Mouse (Mus musculus): ENCODE measurements around the gene Gdf11. TPM values are rescaled to one million over a fixed set of nuclear protein-coding genes. Genes with fewer than 3 reads are reported as not detected.
A peak's percentile ranks its signal among the peaks of the same experiment; 100 is the strongest.

Gdf11 gene
- polyA plus RNA-seq, 1 experiment from 2014 or later: 62.3 TPM

- no peak for ATAC-seq
- no peak for TF ChIP-seq CTCF (IDR thresholded peaks at IDR 0.05)
- ChIA-PET POLR2A (interaction anchor here (0.6 to 3.1 kb wide), 6 partner anchors 9 to 65 kb away, joined by 3 to 16 read pairs (median 6); partner anchors contain the start of gene Rdh5), CTCF (interaction anchor here (0.7 to 5.1 kb wide), 14 partner anchors 9 to 72 kb away, joined by 3 to 48 read pairs (median 6); partner anchors contain the start of genes Bloc1s1, Cd63, Mettl7b and Rdh5)
- DNase-seq (ENCODE audit: low read depth, low spot score): no peak
- in situ Hi-C loops (cut with MboI; ENCODE audit: low pct_unique_long_range_greater_than_20kb): loop anchor here (25.0 kb wide), 1 partner anchor 1250 kb away; the partner anchor contains the start of genes Nab2 and Nemp1
- no peaks in the 10 kb centered on the region for H3K27me3 ChIP-seq
These were observed 21.3 kb upstream of the Gdf11 start for GRCm38 (mm10) chr10:128912791-128913190.

DNA sequence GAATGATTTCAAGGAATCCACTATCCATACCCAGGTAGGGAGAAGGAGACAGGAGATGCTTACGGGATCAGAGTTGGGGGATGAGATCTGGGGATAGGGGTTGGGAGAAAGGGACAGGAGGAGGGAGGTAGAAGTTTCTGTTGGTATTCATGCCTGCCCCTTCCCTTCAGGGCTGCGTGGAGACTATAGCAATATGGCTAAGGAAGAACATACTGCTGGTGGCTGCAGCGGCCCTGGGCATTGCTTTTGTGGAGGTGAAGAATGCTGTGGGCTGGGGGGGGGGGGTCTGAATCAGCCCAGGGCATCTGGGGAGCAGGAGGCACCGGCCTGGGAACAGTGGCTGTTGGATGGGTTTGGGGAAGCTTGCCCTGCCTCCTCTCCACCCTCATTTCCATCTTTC is 20.8 kb upstream of the Gdf11 start:
- DNase-seq (ENCODE audit: low read depth, low spot score) (no peak), ATAC-seq (no peak)
- ChIA-PET CTCF (interaction anchor here (1.4 to 2.2 kb wide), 7 partner anchors 10 to 65 kb away, joined by 3 to 12 read pairs (median 8); partner anchors contain the start of genes Bloc1s1 and Rdh5), POLR2A (interaction anchor here (1.1 to 3.1 kb wide), 2 partner anchors 9 to 11 kb away, joined by 3 to 16 read pairs; partner anchors contain the start of gene Rdh5)
- no peak for TF ChIP-seq CTCF (IDR thresholded peaks at IDR 0.05)
- no peaks in the 10 kb centered on the region for H3K27me3 ChIP-seq
- in situ Hi-C loops (cut with MboI; ENCODE audit: low pct_unique_long_range_greater_than_20kb): loop anchor here (25.0 kb wide), 1 partner anchor 1250 kb away; the partner anchor contains the start of genes Nab2 and Nemp1

GRCm38 (mm10) chr10:128911430-128911829 is 19.9 kb upstream of the Gdf11 start:
- ChIA-PET CTCF (interaction anchor here (1.5 to 1.6 kb wide), 2 partner anchors 10 to 34 kb away, joined by 4 to 5 read pairs; no protein-coding TSS in a partner anchor), POLR2A (interaction anchor here (0.7 to 3.1 kb wide), 3 partner anchors 10 to 20 kb away, joined by 3 to 16 read pairs (median 3); no protein-coding TSS in a partner anchor)
- in situ Hi-C loops (cut with MboI; ENCODE audit: low pct_unique_long_range_greater_than_20kb): loop anchor here (25.0 kb wide), 1 partner anchor 1249 kb away; the partner anchor contains the start of genes Nab2 and Nemp1
- no peak for TF ChIP-seq CTCF (IDR thresholded peaks at IDR 0.05)
- ATAC-seq (no peak), DNase-seq (ENCODE audit: low read depth, low spot score) (no peak)
- H3K27me3 ChIP-seq: no peaks in the 10 kb centered on the region

DNA sequence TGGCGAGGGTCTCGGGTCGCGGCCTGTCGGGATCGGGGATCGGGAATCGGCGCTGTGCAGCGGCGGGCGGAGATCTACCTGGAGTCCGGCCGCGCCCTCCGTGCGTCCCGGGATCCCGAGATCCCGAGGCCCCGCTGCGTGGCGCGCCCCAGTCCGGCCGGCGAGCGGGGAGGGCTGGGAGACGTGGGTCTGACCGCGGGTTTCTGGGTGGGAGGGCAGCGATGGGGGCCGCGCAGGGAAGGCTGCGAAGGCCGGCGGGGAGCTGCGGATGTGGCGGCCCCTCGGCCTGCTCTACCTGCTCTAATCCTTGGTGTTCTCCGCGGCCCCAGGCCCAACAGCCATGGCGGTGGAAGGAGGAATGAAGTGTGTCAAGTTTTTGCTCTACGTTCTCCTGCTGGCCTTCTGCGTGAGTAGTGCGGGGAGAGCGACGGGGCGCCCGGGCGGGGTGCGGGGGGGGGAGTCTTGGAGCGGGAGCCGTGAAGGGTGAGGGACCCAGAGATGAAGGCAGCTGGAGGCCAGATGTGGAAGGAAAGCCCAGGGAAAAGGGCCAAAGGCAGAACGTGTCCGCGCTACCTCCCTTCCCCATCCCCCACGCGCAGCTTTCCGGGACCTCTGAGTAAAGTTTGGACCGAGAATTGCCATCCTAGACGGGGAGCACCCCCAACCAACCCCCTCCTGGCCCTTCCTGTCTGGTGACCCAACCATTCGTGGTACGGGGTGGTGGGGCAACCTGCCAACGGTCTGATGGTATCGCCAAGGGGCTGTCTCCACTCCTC is 18.7 kb upstream of the Gdf11 start:
- ChIA-PET CTCF (interaction anchor here (1.5 to 1.7 kb wide), 2 partner anchors 11 to 12 kb away, joined by 4 to 5 read pairs; partner anchors contain the start of gene Rdh5), POLR2A (interaction anchor here (0.6 to 3.5 kb wide), 6 partner anchors 8 to 205 kb away, joined by 3 to 28 read pairs (median 4); partner anchors contain the start of genes Bloc1s1, Gdf11 and Rdh5)
- ATAC-seq (peak; percentile 10), DNase-seq (ENCODE audit: low read depth, low spot score) (no peak)
- H3K27me3 ChIP-seq: no peaks in the 10 kb centered on the region
- in situ Hi-C loops (cut with MboI; ENCODE audit: low pct_unique_long_range_greater_than_20kb): loop anchor here (25.0 kb wide), 1 partner anchor 1248 kb away; the partner anchor contains the start of genes Nab2 and Nemp1
- TF ChIP-seq CTCF (IDR thresholded peaks at IDR 0.05): no peak

DNA sequence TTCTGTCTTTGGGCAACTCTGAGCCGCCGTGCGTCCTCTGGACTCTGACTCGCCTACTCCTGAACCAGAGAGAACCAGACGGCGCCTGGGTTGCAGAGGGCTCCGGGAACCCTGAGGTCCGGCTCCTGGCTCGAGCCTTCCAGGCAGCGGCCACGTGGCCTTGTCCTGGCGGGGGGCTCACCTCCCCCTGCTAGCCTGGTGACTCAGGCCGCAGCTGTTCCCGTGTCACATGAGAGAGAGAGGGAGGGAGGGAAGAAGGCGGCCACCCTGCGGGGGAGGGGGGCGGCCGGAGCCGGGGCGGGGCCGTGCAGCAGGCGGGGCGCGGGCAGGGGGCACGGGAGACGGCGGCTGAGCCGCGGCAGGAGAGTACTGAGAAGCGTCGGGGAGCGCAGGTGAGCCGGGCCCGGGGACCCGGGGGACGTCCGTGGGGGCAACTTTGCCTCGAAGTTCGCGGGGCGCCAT is 18.1 kb upstream of the Gdf11 start:
- ChIA-PET CTCF (interaction anchor here (1.0 to 2.5 kb wide), 10 partner anchors 13 to 69 kb away, joined by 3 to 8 read pairs (median 4); partner anchors contain the start of genes Bloc1s1 and Rdh5), POLR2A (interaction anchor here (0.5 to 3.5 kb wide), 8 partner anchors 9 to 204 kb away, joined by 3 to 28 read pairs (median 4); partner anchors contain the start of genes Bloc1s1, Gdf11 and Rdh5)
- ATAC-seq: peak; percentile 82
- no peak for TF ChIP-seq CTCF (IDR thresholded peaks at IDR 0.05)
- H3K27me3 ChIP-seq: no peaks in the 10 kb centered on the region
- in situ Hi-C loops (cut with MboI; ENCODE audit: low pct_unique_long_range_greater_than_20kb): loop anchor here (25.0 kb wide), 1 partner anchor 1247 kb away; the partner anchor contains the start of genes Nab2 and Nemp1
- DNase-seq (ENCODE audit: low read depth, low spot score): no peak

GRCm38 (mm10) chr10:128908778-128909448 is 17.4 kb upstream of the Gdf11 start:
- ATAC-seq: no peak
- CTCF ChIA-PET: interaction anchor here (1.0 to 2.5 kb wide), 11 partner anchors 13 to 70 kb away, joined by 3 to 8 read pairs (median 4); partner anchors contain the start of genes Bloc1s1 and Rdh5
- DNase-seq (ENCODE audit: low read depth, low spot score): no peak

DNA sequence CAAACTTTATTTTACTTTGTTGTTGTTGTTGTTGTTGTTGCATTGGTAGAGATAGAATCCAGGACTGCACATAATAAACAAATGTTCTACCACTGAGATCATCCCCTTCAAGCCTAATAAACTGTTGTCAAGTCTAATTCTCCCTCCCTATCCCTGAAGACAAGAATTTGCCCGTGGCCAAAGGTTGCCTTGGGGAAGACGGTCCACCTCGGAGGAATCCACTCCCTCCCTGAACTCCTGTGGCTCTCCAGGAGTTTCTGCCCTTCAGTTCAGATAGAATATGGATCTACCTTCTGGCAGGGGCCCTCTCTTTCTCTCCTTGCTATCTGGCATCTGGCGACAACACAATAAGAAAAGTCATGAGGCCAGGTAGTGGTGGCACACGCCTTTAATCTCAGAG is 13.3 kb upstream of the Gdf11 start:
- TF ChIP-seq CTCF (IDR thresholded peaks at IDR 0.05): no peak
- DNase-seq (ENCODE audit: low read depth, low spot score): no peak
- ChIA-PET CTCF (no interaction called here), POLR2A (no interaction called here)
- no peaks in the 10 kb centered on the region for H3K27me3 ChIP-seq
- in situ Hi-C loops (cut with MboI; ENCODE audit: low pct_unique_long_range_greater_than_20kb): loop anchor here (25.0 kb wide), 1 partner anchor 1243 kb away; the partner anchor contains the start of genes Nab2 and Nemp1
- no peak for ATAC-seq

More at GRCm38 (mm10) chr10:128908778-128909448, 17.4 kb upstream of the Gdf11 start:
- TF ChIP-seq CTCF (IDR thresholded peaks at IDR 0.05): no peak
- POLR2A ChIA-PET: interaction anchor here (0.5 to 3.5 kb wide), 8 partner anchors 9 to 75 kb away, joined by 3 to 28 read pairs (median 4); partner anchors contain the start of genes Bloc1s1, Gdf11 and Rdh5
- in situ Hi-C loops (cut with MboI; ENCODE audit: low pct_unique_long_range_greater_than_20kb): loop anchor here (25.0 kb wide), 1 partner anchor 1247 kb away; the partner anchor contains the start of genes Nab2 and Nemp1
- no peaks in the 10 kb centered on the region for H3K27me3 ChIP-seq

- peak; percentile 15 for ATAC-seq
- in situ Hi-C loops (cut with MboI; ENCODE audit: low pct_unique_long_range_greater_than_20kb): loop anchor here (25.0 kb wide), 1 partner anchor 1240 kb away; the partner anchor contains the start of genes Nab2 and Nemp1
These were observed 11.0 kb upstream of the Gdf11 start for GRCm38 (mm10) chr10:128902409-128902988.

GRCm38 (mm10) chr10:128901409-128901808 is 9.9 kb upstream of the Gdf11 start:
- no peak for ATAC-seq
- in situ Hi-C loops (cut with MboI; ENCODE audit: low pct_unique_long_range_greater_than_20kb): loop anchor here (25.0 kb wide), 1 partner anchor 1239 kb away; the partner anchor contains the start of genes Nab2 and Nemp1
- ChIA-PET POLR2A (interaction anchor here (1.4 kb wide), 1 partner anchor 96 kb away, joined by 3 read pairs; no protein-coding TSS in a partner anchor), CTCF (interaction anchor here (1.6 kb wide), 1 partner anchor 12 kb away, joined by 4 read pairs; no protein-coding TSS in a partner anchor)
- DNase-seq (ENCODE audit: low read depth, low spot score): no peak
- TF ChIP-seq CTCF (IDR thresholded peaks at IDR 0.05): no peak
- no peaks in the 10 kb centered on the region for H3K27me3 ChIP-seq

More at GRCm38 (mm10) chr10:128902409-128902988, 11.0 kb upstream of the Gdf11 start:
- no peak for TF ChIP-seq CTCF (IDR thresholded peaks at IDR 0.05)
- no peaks in the 10 kb centered on the region for H3K27me3 ChIP-seq
- ChIA-PET CTCF (interaction anchor here (1.1 to 1.5 kb wide), 3 partner anchors 11 to 75 kb away, joined by 3 to 4 read pairs (median 4); no protein-coding TSS in a partner anchor), POLR2A (interaction anchor here (0.6 to 1.4 kb wide), 2 partner anchors 33 to 97 kb away, joined by 3 read pairs; no protein-coding TSS in a partner anchor)
- no peak for DNase-seq (ENCODE audit: low read depth, low spot score)
